Mouse (Mus musculus): ENCODE measurements around the gene Cfap69. TPM values are rescaled to one million over a fixed set of nuclear protein-coding genes. Genes with fewer than 3 reads are reported as not detected.

The Cfap69 gene
- total RNA-seq, 1 experiment from 2014 or later = 9.7 TPM

DNA sequence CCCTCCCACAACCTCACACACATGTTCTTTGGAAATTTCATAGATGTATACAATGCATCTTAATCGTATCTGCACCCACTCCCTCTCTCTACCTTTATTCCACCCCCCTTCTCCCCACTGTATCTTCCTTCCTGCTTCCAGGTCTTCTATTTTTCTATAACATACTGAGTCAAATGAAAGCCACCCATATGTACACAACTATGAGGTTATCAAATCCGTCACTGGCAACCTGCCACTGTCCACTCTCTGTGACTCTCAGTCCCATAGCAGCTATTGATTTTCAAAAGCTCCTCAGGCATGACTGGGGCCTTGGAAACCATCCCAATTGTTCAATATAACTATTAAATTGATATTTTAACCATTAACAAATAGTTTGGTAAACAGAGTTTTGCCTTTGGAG, 6.1 kb downstream of the Cfap69 start:
- no peak for DNase-seq

DNA sequence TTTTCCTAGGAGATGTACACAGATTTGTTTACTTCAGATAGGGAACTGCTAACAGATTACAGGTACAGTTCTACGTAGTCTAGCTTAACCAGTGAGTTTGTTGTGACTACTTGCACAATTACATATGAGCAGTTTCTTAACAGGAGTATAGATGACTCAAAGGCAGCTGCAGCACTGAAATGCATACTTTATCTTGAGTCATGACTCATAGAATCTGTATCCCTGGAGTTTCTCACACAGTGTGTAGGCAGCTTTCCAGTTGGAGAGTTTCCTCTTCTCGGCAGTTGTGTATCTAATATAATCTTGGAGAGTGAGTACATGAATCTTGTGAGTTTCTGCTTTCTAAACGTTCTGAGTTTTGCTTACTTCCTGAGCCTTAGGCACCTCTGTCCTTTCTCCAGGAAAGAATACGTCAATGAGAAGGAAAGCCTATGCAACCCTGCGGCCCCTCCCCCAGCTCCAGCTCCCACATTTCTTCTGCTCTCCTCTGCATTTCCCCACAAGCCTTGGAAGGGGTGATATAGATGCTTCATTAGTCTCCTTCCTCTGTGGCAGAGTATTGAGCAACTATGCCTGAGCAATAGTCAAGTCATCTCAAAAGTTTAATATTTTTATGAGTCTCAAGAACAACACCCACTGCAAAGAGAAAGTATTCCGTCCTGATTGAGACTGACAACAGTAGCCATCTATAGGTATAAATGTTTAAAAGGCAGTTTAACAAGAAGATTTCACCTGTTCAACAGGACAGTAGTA, 15.0 kb downstream of the Cfap69 start:
- no peak for DNase-seq

DNA sequence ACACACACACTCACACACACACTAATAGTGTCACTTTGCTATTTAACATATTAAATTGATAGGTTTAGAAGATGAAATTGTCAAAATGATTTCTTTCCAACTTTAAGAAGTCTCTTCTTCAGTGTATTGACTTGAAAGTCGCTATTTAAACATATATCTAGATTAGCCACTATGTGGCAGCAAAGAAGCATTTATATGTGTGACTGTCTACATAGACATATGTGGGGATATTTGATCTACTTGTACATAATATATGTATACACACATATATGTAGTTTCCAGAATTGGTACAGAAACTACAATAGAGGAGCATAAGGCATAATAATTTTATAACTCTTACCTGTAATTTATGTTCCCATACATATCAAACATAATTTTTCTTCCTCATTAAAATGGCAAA, 17.9 kb downstream of the Cfap69 start:
- DNase-seq = no peak

DNA sequence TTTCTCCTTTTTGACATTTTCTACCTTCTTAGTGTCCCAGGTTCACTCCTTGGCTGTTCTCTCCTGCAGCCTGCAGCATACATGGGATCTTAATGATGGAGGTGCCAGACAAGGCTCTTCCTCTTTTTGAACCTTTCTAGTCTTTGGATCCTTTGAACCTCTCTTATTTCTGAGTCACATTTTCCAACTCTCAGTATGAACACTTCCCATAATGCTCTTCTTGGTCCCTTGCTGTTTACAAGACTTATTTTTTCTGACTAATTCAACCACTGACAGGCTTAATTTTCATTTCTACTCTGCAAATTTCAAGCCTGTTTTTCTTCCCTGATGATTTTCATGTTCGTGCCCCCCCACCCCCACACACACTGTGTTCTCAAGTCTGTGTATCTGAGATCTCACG, 25.5 kb downstream of the Cfap69 start:
- no peak for DNase-seq

DNA sequence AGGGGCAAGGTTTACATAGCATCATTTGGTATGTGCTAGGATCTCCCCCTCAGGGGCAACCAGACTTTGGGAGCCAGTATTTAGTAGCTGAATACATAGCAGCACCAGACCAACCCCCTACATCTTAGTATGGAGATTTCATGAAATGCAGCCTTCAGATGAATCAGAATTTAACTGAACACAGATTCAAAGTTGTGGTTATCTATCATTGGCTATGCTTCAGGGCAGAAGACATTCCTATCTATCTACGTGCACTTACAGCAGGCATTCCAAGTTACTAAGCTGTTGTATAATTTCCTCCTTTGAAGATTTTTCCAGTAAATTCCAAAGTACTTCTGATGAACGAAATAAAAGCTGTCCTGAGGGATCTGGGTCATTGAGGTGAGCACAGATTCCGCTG, 38.5 kb downstream of the Cfap69 start:
- no peak for DNase-seq

DNA sequence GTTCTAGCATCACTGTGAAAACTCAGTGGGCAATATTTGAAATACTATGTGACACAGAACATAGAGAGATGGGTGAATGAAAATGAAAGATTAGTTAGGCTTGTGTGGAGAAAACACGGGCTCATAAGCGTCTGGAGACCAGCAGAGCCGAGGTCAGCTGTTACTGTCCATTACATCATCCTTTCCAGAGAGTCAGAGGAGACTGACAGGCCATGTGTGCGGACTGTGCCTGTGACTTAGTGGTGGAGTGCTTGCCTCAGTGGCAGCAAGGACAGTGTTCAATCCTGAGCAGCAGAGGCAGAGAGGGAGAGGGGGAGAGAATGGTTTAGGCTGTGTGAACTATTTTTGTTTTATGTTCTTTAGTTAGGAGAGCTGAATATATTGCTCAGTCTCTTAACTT, 45.7 kb downstream of the Cfap69 start:
- DNase-seq = no peak

DNA sequence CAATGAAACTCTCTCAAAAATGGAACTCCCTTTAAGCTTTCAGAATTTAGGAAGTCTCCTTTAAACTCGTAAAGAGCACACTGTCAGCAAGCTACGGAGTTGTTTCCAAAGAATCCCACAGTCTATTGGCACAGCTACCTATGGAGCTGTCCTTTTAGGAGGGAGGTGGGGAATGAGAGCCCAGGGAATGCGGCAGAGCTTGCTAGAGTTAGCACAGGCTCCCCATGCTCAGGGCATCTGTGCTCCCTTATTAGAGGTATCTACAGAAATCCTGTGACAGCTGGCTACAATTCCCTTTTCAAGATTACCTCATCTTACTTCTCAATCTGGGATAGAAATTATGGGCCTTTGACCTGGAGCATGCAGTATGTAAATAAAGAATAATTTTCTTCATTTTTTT, 53.5 kb downstream of the Cfap69 start:
- no peak for DNase-seq

DNA sequence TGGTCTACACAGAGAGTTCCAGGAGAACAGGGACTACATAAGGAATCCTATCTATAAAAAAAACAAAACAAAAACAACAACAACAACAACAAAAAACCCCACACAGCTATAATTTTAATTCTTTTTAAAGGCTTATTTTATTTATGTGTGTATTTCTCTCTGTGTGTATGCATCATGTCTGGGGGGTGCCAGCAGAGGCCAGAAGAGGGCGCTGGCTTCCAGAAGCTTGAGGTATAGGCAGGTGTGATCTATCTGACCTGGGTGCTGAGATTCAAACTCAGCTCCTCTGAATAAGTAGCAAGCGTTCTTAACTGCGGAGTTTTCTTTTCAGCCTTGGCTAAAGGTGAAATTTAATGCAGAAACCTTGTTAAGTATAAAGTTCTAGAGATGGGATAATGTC, 76.4 kb downstream of the Cfap69 start:
- DNase-seq = no peak

DNA sequence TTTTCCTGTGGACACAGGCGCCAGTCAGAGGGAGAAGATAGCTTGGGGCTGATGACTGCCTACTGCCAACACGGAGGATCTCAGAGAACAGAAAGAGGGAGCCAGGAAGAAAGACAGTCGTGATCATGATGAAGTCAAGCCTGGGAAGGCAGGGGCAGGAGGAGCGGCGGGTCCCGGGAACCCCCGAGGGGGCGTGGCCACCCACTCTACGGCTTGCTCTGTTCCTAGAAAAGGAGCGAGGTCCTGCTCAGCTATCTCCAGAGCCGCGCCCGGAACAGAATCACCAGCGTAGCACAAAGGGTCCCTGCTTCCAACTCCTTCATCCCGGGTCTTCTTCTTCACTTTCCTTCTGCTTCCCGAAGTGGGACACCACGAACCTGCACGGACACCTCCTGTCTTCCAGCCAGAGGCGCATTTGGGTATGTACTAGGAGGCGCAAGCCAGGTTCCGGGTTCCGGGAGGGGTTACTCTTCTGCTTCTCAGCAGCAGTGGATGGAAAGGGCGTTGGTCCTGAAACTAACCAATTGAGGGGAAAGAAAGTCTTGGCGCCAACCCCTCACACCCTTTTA, 90.2 kb downstream of the Cfap69 start, which contains the start of gene Gm8773:
Gene Gm8773, plus strand, starts transcription at position 51 of the 569 bp plus-strand sequence.
- no peak for DNase-seq

DNA sequence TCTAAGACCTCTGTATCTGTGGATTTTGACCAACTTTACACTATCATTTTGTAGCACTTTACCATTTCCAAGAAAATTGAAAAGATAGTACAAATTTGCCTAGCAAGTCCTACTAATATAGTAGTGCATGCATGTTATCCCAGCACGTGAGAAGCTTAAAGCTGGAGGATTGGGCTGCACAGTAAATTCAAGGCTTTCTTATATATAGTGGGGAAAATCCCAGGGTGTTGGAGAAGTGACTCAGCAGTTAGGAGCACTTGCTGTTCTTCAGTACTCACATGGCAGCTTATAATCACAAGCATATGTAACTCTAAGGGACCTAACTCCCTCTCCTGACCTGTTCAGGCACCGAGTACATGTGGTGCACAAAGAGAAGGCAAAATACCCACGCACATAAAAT, 101.6 kb downstream of the Cfap69 start:
- DNase-seq = no peak

DNA sequence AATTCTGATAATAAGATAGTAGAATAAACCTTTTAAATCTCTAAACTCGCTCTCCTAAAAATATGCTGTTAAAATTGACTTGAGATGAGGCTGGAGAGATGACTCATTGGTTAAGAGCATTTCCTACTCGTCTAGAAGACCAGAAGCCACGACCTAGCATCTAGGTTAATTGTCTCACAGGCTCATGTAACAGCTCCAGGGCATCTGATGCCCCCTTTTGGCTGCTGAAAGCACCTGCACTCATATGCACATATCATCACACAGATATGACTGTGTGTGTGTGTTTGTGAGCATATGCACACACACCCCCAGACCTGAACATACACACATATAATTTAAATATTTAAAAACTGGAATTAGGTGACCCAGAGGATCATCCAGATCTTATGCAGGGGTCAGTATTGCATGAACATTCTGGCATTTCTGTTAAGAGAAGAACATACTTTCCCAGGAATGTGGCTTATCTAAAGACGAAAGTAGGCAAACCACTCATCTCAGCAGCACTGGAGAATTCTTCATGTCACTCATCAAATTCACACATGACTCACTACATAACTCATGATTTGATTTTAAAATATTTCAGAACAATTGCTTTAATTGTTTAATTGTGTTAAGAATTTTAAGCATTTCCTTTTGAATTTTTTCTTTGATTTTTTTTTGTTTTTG, 102.9 kb downstream of the Cfap69 start:
- DNase-seq = no peak

DNA sequence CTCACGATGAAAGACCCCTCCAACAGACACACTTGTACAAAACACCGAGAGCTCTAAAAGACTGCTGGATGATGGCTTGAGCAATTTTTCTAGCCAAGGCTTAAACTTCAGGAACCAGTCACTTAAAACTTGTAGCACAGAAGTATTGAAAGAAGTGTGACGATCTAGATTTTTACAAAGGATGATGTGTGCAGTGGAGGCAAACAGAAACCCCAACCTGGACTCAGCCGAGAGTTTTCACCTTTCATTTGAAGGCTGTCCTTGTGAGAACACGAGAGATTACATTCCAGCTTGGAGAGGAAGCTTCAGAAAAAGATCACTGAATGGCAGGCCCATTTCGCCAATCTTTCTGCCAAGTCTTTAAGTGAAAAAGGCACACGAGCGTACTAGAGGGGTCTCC, 104.2 kb downstream of the Cfap69 start:
- no peak for DNase-seq

DNA sequence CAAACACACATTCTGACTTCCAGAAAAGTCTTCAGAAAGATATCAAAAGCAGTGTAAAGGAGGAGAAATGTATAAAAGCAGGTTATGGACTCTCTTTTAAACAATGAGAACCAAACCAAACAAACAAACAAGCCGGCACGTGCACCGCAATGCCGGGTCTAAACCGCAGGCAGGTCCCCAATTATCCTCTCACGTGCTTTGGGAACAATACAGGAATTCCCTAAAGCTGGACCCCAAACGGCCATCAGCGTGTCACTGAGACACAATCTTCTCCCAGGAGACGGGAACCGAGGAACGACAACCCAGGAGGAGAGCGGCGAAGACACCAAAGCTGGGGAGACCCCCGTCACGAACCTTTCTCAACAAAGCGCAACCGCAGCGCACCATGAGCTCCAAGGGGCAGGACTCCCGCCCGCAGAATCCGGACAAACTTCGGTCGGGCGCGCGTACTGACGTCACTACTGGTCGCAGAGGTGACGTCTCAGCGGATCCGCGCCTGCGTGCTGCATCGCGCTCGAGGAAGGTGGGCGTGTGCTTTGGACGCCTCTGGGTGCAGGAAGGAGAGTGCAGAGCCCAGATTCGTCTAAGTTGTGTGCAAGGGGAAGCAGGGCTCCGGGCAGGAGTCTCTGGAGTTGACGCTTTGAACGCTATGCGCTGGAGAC, 104.8 kb downstream of the Cfap69 start, which contains the start of gene Gtpbp10:
Gene Gtpbp10, minus strand, starts transcription at position 460 of the 662 bp plus-strand sequence.
- DNase-seq = peak; percentile 92

DNA sequence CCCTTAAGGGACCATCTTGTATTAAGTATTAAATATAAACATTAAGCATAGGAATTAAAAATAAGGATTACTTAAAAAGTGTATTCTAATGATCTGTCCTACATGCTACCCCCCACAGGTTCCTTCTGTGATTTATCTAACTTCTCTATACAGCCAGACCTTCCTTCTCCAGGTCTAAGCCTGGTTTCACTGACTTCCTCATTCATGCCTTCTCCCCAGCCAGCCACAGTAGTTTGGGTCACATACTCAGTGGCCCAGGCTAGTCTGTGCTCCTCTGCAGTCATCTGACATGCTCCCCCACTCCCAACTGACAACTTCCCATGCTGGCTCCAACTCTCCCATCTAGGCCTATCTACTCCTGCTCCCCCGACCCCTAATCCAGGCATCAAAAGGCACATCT, 112.9 kb downstream of the Cfap69 start:
- no peak for DNase-seq

DNA sequence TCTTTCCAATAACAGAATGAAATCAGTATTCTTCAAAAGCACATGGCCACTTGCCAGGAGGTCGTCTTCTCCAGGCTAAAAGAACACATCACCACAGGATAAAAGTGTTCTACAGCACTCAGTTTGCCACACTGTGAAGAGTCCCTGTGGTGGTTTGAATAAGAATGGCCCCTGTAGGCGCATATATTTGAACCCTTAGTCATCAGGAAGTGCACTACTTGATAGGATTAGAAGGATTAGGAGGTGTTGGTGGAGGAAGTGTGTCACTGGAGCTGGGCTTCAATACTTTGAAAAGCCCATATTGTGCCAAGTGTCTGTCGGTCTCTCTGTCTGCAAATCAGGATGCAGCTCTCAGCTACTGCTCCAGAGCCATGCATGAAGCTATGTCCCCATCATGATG, 123.7 kb downstream of the Cfap69 start:
- no peak for DNase-seq

DNA sequence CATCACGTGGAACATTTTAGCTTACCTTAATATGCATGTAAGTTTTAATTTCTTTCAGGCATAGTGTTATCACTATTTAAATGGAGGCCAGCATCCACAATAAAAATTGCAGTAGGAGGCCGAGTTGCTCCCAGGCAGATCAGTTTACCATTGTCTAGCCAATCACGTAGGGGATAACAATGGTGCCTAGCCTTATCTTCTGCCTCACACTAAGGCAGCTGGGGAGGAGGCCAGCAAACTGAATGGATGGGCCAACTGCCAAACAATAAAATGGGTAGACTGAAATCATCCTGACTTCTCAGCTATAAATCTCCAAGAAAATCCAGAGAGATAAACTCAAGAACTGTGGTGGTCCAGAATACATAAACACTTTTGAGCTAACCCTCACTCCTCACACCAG, 124.3 kb downstream of the Cfap69 start:
- DNase-seq = no peak

DNA sequence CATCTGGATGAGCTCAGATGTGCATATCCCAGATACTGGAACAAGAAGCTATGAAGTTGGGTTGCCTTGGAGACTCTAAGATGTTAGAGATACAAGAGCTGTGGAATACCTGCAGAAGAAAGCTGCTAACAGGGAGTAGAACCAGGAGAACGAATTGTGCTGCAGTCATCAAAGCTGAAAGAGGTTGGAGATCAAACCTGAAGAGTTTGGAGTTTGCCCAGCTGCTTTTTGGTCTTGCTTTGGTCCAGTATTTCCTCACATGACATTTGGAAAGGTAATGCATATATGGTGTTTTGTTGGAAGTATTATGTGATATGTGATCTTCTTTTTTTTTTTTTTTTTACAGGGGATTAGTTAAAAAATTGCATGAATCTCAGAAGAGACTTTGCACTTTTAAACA, 127.9 kb downstream of the Cfap69 start:
- DNase-seq = no peak

DNA sequence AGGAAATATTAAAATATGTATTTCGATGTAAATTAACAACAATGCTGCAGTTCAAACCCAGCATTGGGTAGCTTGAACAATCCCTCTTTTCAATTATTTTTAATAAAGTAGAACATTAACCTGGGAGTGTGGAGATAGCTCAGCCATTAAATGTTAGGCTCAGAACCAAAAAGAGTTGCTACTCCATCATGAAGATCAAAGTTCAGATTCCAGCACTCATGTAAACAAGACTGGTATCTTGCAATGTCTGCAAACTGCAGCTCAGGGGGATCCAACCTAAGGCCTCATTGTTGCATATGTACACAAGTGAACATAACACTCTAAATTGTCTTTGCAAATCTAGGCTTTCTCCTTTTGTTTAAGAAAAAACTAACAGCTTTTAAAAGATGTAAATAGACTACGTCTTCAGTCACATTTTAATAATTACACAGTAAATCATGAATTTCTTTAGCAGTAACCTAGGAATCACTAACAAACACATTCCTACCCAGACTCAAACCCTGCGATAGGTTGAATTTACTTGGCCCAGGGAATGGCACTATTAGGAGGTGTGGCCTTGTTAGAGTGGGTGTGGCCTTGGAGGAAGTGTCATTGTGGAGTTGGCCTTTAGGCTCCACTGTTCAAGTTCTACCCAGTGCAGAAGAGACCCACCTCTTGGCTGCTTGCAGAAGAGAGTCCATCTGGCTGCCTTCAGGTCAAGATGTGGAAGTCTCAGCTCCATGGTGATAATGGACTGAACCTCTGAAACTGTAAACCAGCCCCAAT, 130.2 kb downstream of the Cfap69 start:
- no peak for DNase-seq
